Mouse (Mus musculus) regulatory T cell (primary cell): ENCODE measurements around the gene Lrp2.

Experiments used
- in situ Hi-C: fragments of 300-600 bp; cut with MboI, MseI; formaldehyde crosslinking; loops from one replicate; pipeline ENCODE4 v1.15.1; 2025; ENCODE audit warnings: high pct_unique_total_duplicates

Gene Lrp2

GRCm38 (mm10) chr2:69520273-69520672, 65.6 kb downstream of the Lrp2 start:
- in situ Hi-C loops, result no loop called here

- in situ Hi-C loops, result no loop called here
These were observed 67.6 kb downstream of the Lrp2 start for GRCm38 (mm10) chr2:69518307-69518706.

DNA sequence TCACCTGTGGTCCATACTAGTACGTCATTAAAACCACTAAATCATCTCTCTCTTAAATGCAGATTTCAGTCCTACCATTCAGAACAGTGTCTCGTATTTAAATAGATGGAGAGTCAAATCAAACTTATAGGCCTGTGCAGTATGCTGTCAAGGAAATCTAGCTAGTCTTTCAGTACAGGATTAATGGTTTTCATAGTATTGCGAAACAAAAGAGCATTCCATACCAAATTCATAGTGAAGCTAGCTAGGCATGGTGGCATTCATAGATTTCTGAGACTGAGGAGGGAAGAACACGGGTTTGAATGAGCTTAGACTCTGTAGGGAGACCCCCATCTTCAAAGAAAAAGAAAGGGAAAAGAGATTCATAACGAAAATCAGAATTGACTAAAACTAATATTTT, 74.1 kb downstream of the Lrp2 start:
- in situ Hi-C loops, result no loop called here

DNA sequence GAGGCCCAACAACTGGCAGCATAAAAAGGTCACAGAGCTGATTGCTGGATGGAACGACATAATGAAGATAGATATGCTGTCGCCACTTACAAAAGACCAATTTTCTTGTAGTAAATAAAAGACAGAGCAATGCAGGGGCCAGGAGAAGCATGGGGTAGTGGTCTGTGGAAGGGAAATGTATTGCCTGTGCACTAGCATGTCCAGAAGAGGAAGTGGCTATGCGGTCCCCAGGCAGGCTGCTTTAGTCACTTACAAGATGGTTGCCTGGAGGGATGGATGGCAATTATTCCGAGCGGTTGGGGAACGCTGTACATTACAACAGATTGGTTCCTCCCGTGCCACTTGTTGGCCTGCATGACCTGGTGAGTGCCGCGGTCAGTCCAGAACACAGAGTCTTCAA, 85.5 kb downstream of the Lrp2 start:
- in situ Hi-C loops, result no loop called here

DNA sequence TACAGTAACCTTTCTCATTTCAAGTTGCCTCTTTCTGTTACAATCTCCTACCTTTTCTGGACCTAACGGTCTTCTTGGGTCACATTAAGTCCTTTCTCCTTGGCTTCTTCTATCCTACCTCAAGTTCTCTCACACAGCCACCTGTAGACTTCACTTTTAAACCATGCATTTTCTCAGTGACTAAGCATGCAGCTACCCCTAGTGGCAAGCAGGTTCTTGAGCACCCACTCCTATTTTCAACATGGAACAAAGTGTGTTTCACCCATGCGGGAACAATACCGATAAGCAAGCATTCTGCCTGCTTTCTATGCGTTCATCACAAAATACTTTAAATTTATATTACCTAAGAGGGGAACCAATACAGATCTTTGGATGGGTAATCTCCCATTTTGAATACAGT, 92.7 kb downstream of the Lrp2 start:
- in situ Hi-C loops, result no loop called here

GRCm38 (mm10) chr2:69480965-69481364, 104.9 kb downstream of the Lrp2 start:
- in situ Hi-C loops, result no loop called here

- in situ Hi-C loops, result no loop called here
These were observed 106.0 kb downstream of the Lrp2 start for GRCm38 (mm10) chr2:69479859-69480258.

GRCm38 (mm10) chr2:69476901-69477300, 109.0 kb downstream of the Lrp2 start:
- in situ Hi-C loops, result no loop called here

- in situ Hi-C loops, result no loop called here
These were observed 110.7 kb downstream of the Lrp2 start for GRCm38 (mm10) chr2:69475177-69475576.

DNA sequence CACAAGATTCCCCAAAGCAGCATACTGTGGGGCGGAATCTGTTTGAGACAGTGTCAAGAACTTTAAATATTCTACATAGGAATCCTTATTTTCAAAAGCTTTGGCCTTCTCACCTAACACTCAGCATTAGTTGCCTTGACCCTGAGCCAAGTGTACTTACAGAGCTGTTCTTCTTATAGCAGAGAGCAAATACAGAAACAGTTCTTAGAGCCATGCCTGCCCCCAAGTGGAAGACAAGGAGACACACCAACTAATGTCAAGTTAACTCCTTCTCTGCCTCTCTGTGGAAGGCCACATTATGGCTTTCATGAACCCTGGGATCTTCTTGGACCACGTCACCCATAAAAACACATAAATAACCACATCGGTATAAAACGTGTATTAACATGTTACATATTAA, 114.0 kb downstream of the Lrp2 start:
- in situ Hi-C loops, result no loop called here

DNA sequence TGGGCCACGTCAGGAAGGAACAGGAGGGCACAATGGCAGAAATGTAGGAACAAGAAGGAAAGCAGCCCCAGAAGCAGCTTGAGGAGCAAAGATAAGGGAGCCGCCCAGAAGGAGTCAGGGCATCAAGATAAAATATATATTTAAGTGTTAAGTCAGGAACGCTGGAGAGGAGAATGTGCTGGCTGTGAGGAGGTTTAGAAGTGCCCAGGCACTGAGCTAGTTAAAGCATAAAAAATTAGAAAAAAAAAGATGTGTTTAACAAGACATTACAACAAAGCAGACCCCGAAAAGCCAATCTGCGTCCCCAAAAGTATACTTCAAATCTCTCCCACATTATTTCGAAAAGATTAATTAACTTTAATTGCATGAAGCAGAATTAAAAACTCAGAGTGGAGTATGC, 122.3 kb downstream of the Lrp2 start:
- in situ Hi-C loops, result no loop called here

GRCm38 (mm10) chr2:69459481-69459880, 126.4 kb downstream of the Lrp2 start:
- in situ Hi-C loops, result no loop called here

GRCm38 (mm10) chr2:69451128-69451527, 134.7 kb downstream of the Lrp2 start:
- in situ Hi-C loops, result no loop called here

- in situ Hi-C loops, result no loop called here
These were observed 137.3 kb downstream of the Lrp2 start for GRCm38 (mm10) chr2:69448581-69448980.

DNA sequence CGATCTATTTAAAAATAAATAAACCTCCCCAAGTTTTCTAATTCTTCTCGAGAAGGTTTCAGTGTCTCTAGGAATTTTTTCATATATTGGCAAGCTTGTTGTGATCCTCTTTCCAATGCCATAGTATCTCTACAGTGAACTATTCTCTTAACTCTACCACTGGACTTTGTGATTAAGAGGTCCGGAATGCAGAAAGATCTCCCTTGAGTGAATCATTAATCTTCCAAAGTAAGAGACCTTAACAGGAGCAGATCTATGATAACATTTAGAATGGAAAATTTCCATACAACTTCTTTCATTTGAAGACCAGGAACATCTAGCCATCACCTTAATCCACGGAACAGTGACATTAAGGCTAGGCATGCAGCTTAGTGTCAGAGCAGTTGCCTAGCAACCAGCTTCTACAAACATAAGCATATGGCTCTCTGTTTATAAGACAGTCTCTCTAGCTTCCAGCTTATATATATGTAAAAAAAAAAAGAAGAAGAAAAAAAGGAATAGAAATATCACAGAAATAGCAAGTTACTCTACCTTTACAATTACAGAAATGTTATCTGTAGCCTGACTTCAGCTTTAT, 139.9 kb downstream of the Lrp2 start:
- in situ Hi-C loops, result no loop called here

DNA sequence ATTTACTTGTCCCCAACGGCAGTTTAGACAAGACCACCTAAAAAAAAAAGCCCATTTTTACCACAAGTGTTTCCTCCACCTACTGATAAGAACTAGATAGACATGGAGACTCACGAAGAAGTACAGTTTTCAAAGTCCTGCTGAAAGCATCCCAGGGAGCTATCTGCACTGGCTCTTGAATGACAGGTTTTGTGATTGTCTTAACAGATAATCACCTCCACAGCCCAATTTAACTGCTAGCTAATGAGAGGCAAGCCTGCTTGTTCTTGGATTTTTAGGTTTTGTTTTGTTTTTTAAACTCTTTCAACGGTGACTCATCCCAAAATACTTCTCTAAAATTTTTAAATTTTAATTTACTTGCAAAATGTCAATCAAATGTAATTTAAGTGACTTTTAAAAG, 144.2 kb downstream of the Lrp2 start:
- in situ Hi-C loops, result no loop called here

DNA sequence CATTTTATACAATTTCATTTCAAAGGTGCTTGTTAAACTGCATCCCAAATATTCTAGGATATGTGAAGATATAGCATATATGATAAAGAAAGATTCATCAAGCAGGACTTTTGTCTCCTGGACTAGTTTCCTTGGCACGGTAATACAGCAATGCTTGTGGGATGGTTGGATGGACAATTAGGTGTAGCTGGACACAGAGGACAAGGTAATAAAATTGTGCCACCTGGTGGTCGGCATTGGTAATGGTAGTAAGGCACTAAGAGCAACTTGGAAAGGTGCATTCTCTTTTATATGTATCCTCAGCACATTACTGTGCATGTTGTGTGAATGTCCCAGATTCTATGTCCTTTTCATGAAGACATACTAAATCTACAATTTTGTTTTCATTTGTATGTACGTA, 157.7 kb downstream of the Lrp2 start:
- in situ Hi-C loops, result no loop called here

DNA sequence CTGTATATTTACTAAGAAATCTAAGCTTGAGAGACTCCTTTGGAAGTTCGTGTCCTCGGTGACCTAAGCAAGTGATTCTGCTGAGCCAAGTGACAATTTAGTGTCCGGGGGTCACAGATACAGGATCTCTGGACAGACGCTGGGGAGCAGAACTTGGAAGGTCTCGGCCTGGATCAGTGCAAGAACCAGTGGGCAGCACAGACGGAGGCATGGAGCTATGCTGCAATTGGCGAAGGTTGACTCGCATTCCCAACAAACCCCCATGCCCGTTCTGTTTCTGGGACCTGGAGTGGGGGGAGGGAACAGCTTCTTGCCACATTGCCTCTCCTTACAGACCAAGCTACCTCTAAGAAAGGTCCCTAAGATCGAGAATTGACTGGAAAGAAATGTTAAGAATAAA, 158.7 kb downstream of the Lrp2 start:
- in situ Hi-C loops, result no loop called here

GRCm38 (mm10) chr2:69426081-69426480, 159.8 kb downstream of the Lrp2 start:
- in situ Hi-C loops, result no loop called here

DNA sequence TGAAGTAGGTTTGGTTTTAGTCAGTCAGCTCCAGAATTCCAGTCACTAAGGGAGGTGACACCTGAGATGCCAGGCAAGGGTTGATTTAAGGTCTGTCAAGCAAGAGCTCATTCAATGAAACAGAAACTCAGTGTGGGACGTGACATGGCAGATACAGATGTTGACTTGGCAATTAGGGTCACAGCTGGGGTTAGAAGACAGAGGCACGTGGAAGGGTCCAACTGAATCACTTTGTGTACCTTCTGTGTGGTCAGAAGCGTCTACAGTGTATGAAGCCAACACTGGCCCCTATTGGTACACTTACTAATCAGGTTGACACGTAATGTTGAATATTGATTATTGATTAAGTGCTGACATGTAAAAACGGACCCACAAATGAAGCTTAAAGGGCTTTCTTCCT, 161.0 kb downstream of the Lrp2 start:
- in situ Hi-C loops, result no loop called here

DNA sequence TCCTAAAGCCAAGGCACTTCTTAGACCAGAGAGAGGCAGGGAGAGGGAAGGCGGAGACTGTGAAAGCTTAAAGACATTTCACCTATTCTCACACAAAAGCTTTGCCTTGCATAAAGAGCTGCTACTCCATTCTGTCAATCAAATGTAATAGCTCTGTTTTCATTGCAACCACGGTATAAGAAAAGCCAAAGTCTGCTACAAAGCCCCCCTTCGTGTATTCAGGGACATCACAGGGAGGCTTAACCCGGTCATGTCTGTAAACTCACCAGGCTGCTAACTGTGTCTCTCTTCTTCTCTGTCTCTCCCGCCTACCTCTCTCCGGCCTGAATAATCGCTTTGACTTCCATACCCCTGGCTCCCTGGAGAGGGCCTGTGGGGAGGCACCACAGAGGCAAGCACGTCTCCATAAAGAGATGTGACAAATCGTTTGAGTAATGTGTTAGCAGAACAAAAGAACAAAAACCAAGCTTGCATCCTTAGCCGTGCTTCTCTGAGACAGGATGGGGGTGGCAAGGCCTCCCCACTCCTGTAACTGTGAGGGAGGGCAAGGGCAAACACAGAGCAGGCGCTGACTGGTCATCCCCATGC, 167.5 kb downstream of the Lrp2 start:
- in situ Hi-C loops, result no loop called here

DNA sequence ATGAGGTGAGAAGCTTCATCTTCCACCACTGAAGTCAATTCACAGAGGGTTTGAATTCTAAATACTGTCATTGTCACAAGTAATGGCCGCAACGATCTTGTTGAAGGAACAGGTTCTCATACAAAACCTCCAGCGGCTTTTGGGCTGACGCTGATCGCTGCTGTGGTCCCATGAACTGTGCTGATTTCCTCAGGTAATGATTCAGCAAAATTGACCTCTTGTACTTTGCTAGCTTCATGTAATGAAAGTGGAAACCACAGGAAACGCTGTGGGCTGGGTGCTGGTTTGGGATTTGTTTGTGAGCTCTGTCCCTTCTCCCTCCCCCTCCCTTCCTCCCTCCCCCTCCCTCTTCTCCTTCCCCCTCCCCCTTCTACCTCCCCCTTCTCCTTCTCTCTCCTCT, 170.8 kb downstream of the Lrp2 start:
- in situ Hi-C loops, result no loop called here

DNA sequence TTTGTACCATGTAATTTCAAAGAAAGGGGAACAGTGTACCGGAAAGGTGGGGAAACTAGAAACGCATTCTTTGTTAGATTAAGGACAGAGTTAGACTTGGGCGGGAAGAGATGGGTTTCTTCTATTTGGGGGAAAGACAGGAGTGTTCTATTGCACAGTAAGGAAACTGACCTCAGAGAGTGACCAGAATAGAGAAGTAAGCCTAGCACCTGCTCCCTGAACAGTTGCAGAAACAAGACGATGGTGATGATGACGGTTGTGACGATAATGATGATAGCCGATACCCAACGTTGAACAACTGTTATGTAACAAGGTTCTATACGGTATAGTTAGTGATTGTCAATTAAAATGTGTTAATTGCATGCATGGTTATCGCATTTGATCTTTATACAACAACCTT, 171.3 kb downstream of the Lrp2 start:
- in situ Hi-C loops, result no loop called here

DNA sequence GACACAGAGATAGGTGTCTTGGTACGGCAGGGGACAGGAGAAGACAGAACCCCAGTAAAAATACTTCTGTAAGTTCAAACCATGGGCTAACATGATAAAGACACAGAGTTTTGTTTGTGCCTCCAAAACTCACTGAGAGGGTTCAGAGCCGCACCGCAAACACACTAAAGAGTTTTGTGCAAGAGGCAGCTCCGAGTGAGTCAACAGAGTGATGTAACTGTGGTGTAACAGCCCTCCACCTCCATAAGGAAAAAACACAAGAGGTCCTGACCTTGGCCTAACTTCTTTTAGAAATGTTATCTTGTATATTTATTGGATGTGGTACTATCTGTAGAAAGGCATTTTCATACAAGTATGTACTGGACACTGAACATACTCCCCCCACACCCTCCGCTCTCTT, 180.2 kb downstream of the Lrp2 start:
- in situ Hi-C loops, result no loop called here
